Mouse (Mus musculus): ENCODE measurements around the gene Rabl6.
"Not testable (repeated sequence)": the region's sequence is repeated elsewhere in the genome, so short reads cannot be mapped to it uniquely, and the experiment has no call there.

The Rabl6 gene

DNA sequence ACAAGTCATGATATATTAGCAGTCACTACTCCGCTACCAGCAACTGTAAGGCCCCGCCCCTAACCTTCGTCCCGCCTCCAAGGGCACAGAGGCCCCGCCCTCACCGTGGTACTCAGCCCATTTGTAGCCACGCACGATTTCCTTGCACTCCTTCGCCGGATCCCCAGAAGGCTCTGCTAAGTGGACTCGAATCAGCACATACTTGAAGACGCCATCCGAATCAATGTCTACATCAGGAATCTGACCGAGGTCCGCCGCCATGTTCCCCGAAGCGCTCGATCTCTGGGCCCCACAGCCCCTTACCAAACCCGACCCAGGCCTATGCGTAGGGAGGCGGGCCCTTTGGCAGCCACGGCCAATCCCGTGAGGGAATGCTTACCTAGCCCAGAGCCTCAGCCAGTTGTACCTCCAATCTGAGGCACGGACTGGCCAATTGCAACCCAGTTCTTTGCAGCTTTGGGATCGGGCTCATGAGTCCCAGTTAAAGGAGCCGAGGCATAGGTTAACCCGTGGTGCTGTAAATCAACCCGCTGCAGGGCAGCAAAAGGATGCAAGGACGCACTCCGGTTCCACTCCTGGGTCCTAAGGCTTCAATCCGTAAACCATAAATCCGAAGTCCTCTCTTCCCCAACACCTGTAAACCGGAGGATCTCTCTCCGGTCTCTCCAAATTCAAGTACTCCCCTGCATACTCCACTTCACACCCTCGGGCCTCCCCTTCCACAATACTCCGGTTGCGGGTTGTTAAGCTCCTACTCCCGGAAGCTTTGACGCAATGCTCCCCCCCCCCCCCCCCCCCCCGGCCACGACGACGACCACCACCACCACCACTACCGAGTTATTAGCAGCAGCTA is 33.5 kb downstream of the Rabl6 start, which contains the start of the genes Mamdc4 and Phpt1:
Gene Mamdc4 (minus strand): TSS at position 267 of the 853 bp plus-strand sequence.
Gene Phpt1 (minus strand): TSS at position 646 of the 853 bp plus-strand sequence.
- DNase-seq, result peak; percentile 98

DNA sequence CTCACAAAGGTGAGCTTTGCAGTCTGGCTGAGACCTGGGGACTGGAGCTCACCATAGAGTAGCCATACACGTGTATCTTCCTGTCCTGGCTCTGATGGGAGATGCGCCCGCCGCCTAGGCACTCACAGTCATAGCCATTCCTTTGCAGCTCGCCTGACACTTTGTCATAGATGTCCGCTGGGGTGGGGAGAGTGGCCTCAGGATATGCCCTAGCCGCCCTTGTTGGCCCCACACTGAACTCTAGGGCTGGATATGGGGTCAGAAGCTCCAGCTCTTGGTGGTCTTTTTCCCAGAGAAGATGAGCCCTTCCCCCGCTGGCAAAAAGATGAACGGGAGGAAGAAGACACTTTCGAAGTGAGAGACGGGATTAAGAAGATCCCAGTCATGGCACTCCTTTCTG is 34.2 kb downstream of the Rabl6 start:
- no peak for DNase-seq

DNA sequence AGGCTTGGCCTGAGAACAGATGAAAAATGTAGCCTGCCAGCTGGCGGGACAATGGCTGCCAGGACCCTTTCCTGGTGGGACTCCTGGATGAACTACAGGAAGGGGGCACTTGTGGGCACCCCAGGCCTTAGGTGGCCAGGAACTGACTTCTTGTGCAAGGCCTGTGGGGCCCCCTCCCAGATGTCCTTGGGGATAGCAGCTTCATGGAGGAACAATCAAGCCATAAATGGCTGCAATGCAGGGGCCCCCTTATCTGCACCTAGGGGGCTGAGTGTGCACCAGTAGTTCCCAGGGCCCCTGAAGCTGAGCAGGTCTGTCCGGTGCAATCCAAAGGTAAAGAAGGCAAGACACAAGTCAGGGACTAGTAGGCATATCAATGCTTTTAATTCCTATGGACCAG is 35.3 kb downstream of the Rabl6 start:
- DNase-seq, result no peak

DNA sequence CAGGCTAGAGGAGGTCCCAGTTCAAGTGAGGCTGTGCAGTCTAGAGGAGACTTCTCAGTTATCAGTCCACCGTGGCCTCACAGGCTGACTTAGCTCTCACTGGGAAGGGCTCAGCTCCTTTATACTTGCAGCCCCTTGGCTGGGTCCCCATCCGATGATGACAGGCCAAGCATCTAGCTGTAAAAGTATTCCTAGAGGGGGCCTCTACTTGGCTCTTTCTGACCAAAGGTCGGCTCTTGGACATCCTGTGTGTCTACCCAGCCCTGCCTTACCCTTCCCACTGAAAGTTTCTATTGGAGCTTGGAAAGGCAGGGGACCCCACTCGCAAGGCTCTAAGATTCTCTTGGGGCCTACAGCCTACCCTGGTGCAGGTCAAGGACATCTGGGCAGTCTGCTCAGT is 37.1 kb downstream of the Rabl6 start:
- DNase-seq, result no peak

DNA sequence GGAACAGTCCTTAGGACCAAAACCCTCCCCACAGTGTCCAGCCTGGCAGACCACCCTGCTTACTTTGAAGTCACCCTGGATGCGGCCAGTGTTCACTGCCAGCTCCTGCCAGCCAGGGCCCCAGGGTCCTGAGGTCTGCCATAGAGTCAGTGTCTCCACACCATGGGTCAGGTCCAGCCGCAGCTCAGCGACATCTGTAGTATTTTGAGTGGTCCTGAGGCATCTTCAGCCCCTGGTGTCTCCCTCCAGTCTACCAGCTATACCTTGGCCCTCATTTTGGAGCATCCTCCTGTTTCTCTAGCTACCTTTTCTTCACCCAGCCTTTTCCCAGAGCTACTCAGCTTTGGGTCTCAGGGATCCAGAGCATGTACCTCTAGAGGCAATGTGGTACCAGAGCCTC is 39.0 kb downstream of the Rabl6 start:
- DNase-seq, result no peak

DNA sequence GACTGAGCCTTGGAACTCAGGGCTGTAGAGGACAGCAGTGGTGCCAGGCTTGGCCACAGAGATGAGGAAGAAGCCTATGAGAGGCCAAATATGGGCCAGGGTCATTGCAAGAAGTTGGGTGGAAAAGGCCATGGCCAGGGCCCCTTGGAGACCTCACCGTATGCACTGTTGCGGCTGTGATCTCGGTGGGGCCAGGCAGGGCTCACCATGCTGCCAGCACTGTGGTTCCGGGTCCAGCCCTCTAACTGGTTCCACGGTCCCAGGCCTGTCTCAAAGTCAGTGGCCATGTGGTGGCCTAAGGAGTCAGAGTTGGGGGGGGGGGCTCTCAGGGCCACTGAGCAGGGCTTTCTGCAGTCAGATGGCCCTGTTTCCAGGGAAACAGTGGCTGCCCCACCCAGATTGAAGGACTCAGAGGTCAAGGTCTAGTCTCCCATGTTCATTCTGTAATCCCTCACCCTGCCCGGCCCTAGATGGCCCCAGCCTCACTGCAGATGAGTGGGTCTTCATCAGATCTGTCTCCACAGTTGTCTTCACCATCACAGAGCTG is 39.8 kb downstream of the Rabl6 start:
- DNase-seq, result no peak

DNA sequence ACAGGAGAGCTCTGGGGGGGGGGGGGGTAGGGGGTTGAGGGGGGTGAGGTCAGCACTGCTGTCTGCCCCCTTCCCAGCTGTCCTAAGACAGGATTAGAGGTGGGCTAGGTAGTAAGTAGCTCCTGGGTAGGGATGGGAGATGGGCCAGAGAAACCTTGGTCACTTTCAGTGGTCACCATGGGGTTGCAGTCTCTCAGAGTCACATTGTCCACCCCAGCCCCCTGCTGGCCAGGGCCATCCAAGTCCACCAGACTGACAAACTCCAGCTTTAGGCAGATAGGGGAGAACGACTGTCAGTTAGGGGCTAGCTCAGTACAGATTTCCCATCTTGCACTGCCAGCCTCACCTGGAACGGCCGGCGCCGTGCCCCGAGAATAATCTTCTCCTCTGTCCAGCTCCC is 41.8 kb downstream of the Rabl6 start:
- DNase-seq, result no peak

DNA sequence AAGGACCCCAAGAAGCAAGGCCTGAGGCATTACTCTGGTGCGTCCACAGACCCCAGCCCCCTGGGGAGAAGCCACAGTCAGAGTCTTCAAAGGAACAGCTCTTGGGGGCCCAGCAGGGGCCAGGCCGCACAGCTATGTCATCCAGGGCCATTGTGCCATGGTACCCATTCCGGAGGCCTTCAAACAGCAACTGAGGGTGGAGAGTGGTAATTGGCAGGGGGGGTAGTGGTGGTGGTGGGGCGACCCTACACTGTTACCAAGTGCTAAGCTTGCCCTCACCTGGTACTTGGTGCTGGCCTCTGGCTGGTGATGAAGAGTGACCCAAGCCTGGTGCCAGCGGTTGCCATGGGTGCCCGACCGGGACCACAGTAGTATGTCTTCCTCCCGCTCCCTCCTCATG is 42.6 kb downstream of the Rabl6 start:
- no peak for DNase-seq

DNA sequence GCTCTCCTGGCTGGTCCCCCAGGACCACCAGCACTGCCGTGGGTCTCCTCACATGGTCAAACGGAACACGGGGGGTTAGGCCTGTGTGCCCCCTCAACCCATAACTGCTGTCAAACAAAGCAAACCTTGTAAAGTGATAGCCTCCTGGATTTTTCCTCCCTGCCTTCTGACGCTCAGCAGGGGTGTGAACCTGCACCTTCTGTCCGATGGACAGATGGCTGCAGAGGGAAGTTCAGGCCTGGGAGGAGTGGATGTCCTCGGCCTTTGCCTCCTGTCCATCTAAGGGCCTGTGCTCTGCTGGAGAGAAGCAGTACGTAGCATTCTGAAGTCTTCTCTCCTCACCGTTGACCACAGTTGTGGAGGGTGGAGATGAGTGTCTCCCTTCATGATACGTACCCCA is 46.4 kb downstream of the Rabl6 start:
- no peak for DNase-seq

DNA sequence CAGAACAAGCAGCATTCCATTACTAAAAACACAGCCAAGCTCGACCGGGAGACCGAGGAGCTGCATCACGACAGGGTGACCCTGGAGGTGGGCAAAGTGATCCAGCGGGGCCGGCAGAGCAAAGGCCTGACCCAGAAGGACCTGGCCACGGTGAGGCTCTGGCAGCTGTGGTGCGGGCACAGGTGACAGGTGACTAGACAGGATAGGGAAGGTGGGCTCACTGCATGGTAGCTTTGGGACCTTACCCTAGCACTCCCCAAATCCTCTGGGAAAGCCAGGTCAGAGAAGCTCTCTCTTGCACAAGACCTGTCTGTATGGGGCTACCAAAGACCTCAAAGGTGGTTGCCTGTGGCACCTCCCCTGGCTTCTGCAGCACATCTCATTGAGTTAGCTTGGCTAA is 47.8 kb downstream of the Rabl6 start:
- no peak for DNase-seq

DNA sequence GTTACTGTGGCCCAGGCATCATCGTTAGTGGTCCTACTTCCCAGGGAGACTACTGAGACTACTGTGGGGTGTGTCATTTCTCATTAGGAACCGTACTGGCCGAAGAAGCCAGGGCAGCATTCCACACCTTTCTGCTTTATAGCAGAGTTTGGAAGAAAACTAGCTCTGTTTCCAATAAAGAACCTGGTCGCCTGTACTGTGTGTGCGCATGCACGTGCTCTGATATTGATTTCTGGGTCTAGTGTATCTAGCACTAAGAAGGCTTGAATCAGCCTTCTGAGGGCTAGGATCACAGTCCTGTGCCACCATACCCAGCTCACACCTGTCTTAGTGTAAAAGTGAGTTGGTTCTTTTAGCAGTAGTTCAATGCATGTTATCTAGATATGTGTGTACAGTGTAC is 49.5 kb downstream of the Rabl6 start:
- no peak for DNase-seq

DNA sequence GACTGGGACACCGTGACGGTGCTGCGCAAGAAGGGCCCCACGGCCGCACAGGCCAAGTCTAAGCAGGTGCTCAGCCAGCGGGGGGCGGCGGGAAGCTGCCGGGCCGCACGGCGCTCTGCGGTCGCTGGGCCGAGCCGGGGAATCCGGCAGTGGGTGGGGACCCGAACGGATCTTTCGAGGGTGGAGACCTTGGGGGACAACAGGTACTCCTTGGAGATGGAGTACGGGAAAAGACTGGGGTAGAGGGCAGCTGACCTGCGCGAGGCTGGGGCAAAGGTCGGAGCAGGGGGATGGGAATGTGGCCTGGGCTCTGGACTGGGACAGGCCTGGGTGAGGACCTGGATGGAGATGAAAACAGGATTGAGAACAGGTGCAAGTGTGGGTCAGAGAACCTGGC is 50.4 kb downstream of the Rabl6 start:
- DNase-seq, result peak; percentile 70 to 72

DNA sequence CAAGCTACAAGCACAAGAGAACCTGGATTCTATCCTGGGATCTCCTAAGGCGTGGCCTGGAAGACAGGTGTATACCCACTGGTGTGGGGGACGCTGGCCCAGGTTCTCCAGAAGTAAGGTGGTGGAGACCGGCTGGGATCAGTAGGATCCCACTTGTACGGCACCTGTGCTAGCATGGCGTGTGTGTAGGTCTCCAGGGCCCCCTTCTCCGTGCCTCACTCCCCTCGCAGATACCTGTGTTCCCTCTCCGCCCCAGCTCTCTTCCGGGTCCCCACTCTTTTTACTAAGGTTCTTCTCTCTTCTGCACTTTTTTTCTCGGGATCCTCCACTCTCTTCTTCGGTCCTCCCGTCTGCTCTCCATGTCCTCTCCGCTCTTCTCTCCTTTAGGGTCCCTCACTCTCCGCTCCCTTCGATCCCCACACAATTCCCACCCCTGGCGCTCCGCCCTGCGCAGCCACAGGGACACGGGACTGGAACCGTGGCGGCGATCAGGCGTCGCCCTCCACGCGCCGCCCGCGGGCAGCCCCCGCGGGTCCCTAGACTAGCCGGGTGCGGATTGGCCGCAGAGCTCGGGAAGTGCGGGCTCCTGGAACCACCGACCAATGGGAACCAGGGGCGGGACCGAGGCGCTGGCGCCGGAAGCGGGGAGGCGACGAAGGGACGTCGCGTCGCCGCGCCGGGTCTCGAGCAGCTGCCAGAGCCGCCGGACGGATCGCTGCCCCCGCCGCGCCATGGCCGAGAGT is 50.9 kb downstream of the Rabl6 start, which contains the start of gene Edf1:
Gene Edf1 (plus strand): TSS at position 627 of the 743 bp plus-strand sequence.
- DNase-seq, result peak; percentile 94 to 95

DNA sequence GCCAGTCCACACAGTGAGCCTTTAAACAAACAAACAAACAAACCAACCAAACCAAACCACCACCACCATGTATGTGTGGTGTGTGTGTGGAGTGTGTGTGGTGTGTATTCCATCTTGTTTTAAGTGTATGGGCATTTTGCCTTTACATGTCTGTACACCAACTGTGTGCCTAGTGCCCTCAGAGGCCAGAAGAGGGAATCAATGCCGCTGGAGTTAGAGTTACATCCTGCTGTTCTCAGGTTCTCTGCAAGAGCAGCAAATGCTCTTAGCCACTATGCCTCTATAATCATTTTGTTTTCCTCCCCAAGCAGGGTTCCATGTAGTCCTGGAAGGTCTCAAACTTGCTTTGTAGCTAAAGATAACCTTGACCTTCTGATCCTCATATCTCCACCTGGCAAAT is 52.0 kb downstream of the Rabl6 start:
- no peak for DNase-seq

DNA sequence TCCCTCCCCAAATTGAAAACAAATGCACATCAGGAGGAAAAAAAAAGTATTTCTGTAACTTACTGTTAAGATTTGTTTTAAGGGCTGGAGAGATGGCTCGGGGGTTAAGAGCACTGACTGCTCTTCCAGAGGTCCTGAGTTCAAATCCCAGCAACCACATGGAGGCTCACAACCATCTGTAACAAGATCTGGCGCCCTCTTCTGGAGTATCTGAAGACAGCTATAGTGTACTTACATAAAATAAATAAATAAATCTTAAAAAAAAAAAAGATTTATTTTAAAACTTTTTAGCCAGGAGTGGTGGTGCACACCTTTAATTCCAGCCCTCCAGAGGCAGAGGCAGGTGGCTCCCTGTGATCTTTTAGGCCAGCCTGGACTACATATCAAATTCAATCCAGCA is 52.8 kb downstream of the Rabl6 start:
- DNase-seq, result not testable (repeated sequence)

DNA sequence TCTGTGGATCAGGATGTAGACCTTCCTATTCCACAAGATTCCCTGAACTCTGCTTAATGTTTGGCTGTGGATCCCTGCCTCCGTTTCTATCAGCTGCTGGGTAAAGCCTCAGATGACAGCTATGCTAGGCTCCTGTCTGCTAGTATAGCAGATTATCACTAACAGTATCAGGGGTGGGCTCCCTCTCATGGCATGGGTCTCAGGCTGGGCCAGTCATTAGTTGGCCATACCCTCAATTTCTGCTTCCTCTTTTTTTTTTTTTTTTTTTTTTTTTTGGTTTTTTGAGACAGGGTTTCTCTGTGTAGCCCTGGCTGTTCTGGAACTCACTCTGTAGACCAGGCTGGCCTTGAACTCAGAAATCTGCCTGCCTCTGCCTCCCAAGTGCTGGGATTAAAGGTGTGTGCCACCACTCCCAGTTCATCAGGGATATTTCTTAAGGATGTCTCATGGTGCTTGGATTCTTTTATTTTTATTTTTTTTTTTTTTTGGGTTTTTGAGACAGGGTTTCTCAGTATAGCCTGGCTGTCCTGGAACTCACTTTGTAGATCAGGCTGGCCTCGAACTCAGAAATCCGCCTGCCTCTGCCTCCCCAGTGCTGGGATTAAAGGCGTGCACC is 55.0 kb downstream of the Rabl6 start:
- DNase-seq, result not testable (repeated sequence)

DNA sequence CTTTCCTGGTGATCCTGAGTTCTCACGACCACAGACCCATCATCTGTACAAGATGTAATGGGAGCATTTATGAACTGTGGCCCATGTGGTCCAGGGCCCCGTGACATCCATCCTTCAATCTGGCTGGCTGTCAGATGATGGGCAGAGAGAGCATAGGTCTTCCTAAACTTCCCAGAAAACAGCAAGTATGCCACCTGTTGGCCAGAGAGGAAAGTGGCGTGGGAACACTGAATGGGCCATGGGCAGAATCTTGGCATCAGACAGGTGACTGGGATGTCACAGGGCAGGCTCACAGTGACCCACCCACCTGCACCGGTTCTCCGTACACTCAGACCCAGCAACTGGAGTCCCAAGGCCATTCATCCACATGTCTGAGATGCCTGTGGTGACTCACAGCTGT is 57.1 kb downstream of the Rabl6 start:
- peak; percentile 65 to 81 for DNase-seq

DNA sequence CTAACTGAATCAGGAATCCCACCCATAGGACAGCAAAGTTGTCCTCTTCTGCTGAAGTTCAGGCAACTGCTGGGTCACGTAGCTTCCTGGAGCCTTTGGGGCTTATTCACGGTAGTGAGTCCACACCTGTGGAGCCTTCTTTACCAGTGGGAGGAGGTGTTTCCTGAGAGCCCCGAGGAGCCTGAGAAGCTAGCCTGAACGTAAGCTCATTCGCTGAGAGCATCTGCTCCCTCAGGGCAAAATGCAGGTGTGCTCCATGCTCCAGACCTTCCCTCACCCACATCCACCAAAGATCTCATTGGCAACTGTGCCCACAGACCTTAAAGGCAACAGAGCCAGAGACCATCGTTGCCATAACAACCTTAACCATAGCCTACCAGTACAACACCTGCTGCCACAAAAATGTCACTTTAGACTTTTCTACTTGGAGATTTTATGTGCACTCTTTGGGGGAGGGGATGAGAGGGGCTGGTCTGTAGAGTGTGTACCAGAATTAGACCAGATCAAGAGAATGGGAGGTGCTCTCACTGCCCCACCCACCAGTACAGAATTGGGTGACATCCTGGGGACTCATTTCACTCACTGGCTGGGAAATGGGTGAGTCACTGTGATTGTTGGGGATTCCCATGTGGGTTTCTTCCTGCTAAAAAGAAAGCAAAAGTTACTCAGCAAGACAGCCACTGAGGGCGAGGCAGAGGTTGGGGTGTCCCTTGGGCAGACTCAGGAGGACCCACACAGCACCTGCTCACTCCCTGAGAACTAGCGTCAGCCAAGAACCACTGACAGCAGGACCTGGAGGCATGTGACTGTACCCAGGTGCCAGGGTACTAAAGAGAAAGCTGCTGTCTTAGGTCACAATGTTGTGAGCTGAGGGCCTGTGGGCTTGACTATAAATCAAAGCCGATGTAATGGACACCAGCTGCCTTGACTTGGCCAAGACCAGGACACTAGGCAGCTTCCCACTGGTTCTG is 59.0 kb downstream of the Rabl6 start:
- DNase-seq, result no peak

DNA sequence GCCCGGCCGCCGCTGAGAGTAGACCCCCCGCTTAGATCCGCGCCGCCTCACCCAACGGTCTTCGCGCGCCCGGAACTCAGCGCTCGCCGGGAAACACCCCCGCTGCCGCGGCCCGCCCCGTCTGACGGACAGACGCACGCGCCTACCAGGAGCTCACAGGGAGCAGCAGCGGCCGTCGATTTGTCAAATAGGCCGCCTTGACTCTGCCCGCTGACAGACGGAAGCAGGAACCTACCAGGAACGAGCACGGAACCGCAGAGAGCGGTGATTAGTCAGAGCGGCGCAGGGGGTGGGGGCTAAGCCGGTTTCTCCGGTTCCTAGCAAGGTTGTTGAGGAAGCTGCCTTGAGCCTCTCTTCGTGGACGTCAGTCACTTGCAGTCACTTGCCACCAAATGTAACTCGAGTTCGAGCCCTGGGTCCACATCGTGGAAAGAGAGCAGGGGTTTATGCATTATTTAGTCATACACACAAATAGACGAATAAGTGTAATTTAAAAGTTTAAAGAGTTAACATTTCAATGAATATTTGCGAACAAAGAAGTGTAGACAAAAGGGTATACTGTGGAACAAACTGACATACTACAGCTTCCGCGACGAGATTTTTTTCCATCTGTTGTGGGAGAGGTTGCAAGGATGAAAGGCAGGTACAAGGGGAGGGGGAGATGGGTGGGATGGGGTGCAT is 61.4 kb downstream of the Rabl6 start, which contains the start of gene Traf2:
Gene Traf2 (minus strand): TSS at position 130 of the 681 bp plus-strand sequence.
- peak; percentile 99 for DNase-seq

DNA sequence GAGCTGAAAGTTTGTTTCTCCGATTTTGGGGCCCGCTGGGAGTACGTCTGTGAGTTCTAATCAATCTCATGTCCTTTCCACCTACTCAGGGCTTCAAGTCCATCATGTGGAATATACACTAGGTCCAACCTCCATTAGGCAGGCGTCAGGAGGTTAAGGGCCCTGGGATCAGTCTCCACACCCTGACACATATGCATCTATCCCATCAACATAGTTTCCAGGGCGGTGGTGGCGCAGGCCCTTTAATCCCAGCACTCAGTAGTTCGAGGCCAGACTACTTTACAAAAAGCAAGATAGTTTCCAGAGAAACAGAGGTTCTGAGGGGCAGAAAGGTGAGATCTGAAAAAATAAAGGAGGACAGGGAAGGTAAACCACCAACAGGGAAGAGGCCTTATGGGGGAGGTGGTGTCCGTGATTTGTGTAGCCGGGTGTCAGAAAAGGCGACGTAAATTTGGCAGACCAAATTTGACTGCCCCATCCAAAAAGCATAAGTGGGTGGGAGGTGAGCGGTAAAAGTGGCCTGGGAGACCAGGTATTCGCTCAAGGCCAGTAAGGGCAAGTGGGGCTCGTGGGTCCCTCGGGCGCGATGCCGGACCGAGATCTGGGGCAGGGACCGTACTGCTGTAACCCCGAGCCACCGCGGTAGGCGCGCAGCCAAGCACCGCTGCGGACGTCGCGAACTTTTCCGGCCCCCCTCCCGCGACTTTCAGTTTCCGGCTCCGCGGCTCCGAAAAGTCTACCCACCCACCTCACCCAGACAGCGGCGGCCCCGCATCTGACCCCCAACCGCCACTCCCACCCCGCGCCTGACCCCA is 62.1 kb downstream of the Rabl6 start:
- no peak for DNase-seq

Data from kidney, adult 8-10 months (tissue).